Mouse (Mus musculus) lung, embryonic 16.5 days (tissue): ENCODE measurements at regions not wholly inside any gene's neighbourhood (a gene's known extent, or its start where the extent isn't known, plus 50 kb on each side); places are given as distances from the start of the nearest gene placed in this dataset.

ENCODE experiments used
- ATAC-seq: fragments of 200-750 bp; cut with Nextera tagmentation; 2 replicates; pipeline ENCODE4 v1.8.0; 2017; ENCODE audit warnings: low read depth, mild to moderate bottlenecking, moderate library complexity
- H3K27ac ChIP-seq: fragments of 300-500 bp; sonication (generic); 2 replicates; pipeline ENCODE4 v1.5.1; 2014; ENCODE audit warnings: mild to moderate bottlenecking, control low read depth, low read length
- H3K27me3 ChIP-seq: fragments of 300-500 bp; sonication (generic); 2 replicates; pipeline ENCODE4 v1.6.1; 2014; ENCODE audit warnings: low read depth, low read length, mixed read lengths; ENCODE audit not compliant: control insufficient read depth, insufficient read depth
- H3K36me3 ChIP-seq: fragments of 300-500 bp; sonication (generic); 2 replicates; pipeline ENCODE4 v1.6.1; 2014; ENCODE audit warnings: low read length; ENCODE audit not compliant: control insufficient read depth, insufficient read depth
- H3K4me1 ChIP-seq: fragments of 300-500 bp; sonication (generic); replicated peaks from 2 replicates; pipeline ENCODE4 v1.6.1; 2014; ENCODE audit warnings: low read length, mixed read lengths; ENCODE audit not compliant: control insufficient read depth, insufficient read depth
- H3K4me2 ChIP-seq: fragments of 300-500 bp; sonication (generic); 2 replicates; pipeline ENCODE4 v1.6.1; 2014; ENCODE audit warnings: low read depth, low read length, control low read depth
- H3K4me3 ChIP-seq: fragments of 300-500 bp; sonication (generic); 2 replicates; pipeline ENCODE4 v1.5.1; 2014; ENCODE audit warnings: mild to moderate bottlenecking, low read length, control low read depth
- H3K9ac ChIP-seq: fragments of 300-500 bp; sonication (generic); 2 replicates; pipeline ENCODE4 v1.6.1; 2014; ENCODE audit warnings: low read length, control low read depth
- H3K9me3 ChIP-seq: fragments of 300-500 bp; sonication (generic); 2 replicates; pipeline ENCODE4 v1.6.1; 2016; ENCODE audit warnings: low read length; ENCODE audit not compliant: control insufficient read depth
- WGBS: fragments of 180-500 bp; shearing (Covaris S2); extraction: QIAGEN DNeasy Blood & Tissue Kit; methylation state at CpG from one replicate; pipeline ENCODE4 v1.1.7; 2014; 5-methylcytosine and 5-hydroxymethylcytosine counted together

GRCm38 (mm10) chr12:27680459-27680858, 338.1 kb upstream of the Sox11 start:
- no peaks in the 10 kb centered on the region for H3K36me3 ChIP-seq

DNA sequence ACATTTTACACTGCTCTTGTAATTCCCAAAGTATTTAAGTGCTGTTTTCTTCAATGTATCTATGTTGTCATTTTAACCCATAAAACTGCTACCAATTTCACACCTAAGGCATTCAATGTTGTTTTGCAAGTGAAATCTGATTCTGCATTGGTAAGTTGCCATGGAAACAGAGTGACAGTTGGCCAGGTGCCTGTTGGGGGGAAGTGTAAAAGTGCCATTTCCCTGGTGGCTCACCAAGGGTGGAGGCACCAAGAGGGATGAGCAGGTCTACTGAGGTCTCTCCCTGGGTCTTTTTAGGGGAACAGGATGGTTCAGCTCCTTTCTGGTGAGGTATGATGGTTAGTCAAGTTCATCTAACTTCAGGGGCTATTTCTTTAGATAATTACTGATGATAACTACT, 331.0 kb upstream of the Sox11 start:
- Histone ChIP-seq H3K4me1 (no peaks in the 10 kb centered on the region), H3K9me3 (no peaks in the 10 kb centered on the region), H3K4me2 (no peak overlapping the region), H3K9ac (no peak overlapping the region), H3K27ac (no peak overlapping the region), H3K27me3 (no peaks in the 10 kb centered on the region), H3K4me3 (no peak overlapping the region), H3K36me3 (no peaks in the 10 kb centered on the region)
- no peak for ATAC-seq

More at GRCm38 (mm10) chr12:27680459-27680858, 338.1 kb upstream of the Sox11 start:
- Histone ChIP-seq H3K9me3 (no peaks in the 10 kb centered on the region), H3K4me1 (no peaks in the 10 kb centered on the region), H3K4me2 (no peak overlapping the region), H3K4me3 (no peak overlapping the region), H3K27me3 (no peaks in the 10 kb centered on the region), H3K9ac (no peak overlapping the region), H3K27ac (no peak overlapping the region)
- no peak for ATAC-seq

- ATAC-seq = no peak
- H3K27me3 ChIP-seq = no peaks in the 10 kb centered on the region
- no peak overlapping the region for H3K9ac ChIP-seq
- no peaks in the 10 kb centered on the region for H3K36me3 ChIP-seq
- 56% methylated on average over 9 of the region's 9 CpGs for WGBS
- no peak overlapping the region for H3K4me2 ChIP-seq
- no peaks in the 10 kb centered on the region for H3K9me3 ChIP-seq
- H3K4me3 ChIP-seq = no peak overlapping the region
- H3K27ac ChIP-seq = no peak overlapping the region
- H3K4me1 ChIP-seq = no peaks in the 10 kb centered on the region
These were observed 328.3 kb upstream of the Sox11 start for GRCm38 (mm10) chr12:27670650-27671084.

DNA sequence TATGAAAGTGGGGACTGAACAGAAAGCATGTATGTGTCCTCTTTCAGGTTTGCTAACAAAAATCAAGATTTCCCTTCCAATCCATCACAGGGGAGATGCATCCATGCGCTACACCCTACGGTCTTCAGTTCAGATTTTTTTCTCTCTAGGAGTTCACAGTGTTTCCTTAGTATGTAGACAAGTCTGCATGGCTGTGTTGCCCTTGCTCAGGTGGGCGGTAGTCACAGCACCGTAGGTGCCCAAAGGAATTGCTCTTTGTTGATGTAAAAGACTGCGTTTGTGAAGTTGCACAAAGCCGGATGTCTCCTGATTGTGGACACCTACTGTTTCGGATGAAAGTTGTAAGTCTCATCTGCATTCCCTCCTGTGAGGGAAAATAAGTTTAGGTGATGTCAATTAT, 327.8 kb upstream of the Sox11 start:
- Histone ChIP-seq H3K9me3 (no peaks in the 10 kb centered on the region), H3K27ac (no peak overlapping the region), H3K4me3 (no peak overlapping the region), H3K36me3 (no peaks in the 10 kb centered on the region), H3K4me1 (no peaks in the 10 kb centered on the region), H3K4me2 (no peak overlapping the region), H3K27me3 (no peaks in the 10 kb centered on the region), H3K9ac (no peak overlapping the region)
- 67% methylated on average over 7 of the region's 7 CpGs for WGBS
- no peak for ATAC-seq

- no peak for ATAC-seq
These were observed 327.2 kb upstream of the Sox11 start for GRCm38 (mm10) chr12:27669542-27669941.

DNA sequence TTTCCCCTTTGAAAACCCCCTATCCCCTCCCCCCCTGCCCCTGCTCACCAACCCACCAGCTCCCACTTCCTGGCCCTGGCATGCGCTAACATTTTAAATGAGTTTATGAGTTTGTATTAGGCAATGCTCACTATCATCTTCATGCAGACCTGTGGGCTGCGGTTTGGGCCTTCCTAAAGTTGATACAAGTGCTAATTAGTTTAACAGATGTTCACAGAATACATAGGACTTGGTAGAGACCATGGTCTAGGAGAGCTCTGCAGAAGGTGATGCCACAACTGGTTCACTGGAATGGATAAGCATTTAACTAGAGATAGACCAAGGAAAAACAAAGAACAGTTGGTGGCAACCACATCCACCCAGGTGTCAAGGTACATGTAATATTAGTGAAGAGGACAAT, 324.1 kb upstream of the Sox11 start:
- no peaks in the 10 kb centered on the region for H3K9me3 ChIP-seq
- no peak overlapping the region for H3K9ac ChIP-seq
- ATAC-seq = no peak
- 67% methylated on average over 2 of the region's 2 CpGs for WGBS
- H3K27me3 ChIP-seq = no peaks in the 10 kb centered on the region
- no peak overlapping the region for H3K4me3 ChIP-seq
- no peak overlapping the region for H3K4me2 ChIP-seq
- no peaks in the 10 kb centered on the region for H3K36me3 ChIP-seq
- no peak overlapping the region for H3K27ac ChIP-seq
- no peaks in the 10 kb centered on the region for H3K4me1 ChIP-seq

More at GRCm38 (mm10) chr12:27669542-27669941, 327.2 kb upstream of the Sox11 start:
- no peak overlapping the region for H3K9ac ChIP-seq
- no peaks in the 10 kb centered on the region for H3K4me1 ChIP-seq
- no peak overlapping the region for H3K4me3 ChIP-seq
- H3K27me3 ChIP-seq = no peaks in the 10 kb centered on the region
- H3K36me3 ChIP-seq = no peaks in the 10 kb centered on the region
- WGBS = 61% methylated on average over 6 of the region's 6 CpGs
- H3K27ac ChIP-seq = no peak overlapping the region
- H3K4me2 ChIP-seq = no peak overlapping the region
- no peaks in the 10 kb centered on the region for H3K9me3 ChIP-seq

GRCm38 (mm10) chr12:27663126-27663525, 320.8 kb upstream of the Sox11 start:
- Histone ChIP-seq H3K4me1 (no peaks in the 10 kb centered on the region), H3K27ac (no peak overlapping the region), H3K4me3 (no peak overlapping the region), H3K4me2 (no peak overlapping the region), H3K27me3 (no peaks in the 10 kb centered on the region), H3K9me3 (no peaks in the 10 kb centered on the region), H3K36me3 (no peaks in the 10 kb centered on the region), H3K9ac (no peak overlapping the region)
- WGBS = 90% methylated on average over 4 of the region's 4 CpGs
- ATAC-seq = no peak

DNA sequence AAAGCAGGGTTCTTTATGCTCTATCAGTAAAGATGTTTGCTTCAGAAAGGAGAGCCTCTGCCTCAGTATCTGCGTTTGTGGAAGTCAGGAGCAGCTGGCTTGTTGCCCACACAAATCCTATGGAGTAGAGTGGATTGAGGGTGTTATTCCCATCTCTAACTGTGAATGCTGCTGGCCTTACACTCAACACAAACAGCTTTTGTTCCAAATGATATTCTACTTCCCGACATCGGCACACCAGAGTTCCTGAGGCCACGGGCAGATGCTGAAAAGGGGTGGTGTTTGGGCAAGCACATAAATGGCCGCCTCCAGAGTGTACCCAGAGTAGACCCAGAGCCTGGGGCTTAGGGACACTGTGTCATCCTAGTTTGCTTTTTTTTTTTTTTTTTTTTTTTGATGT, 320.3 kb upstream of the Sox11 start:
- no peak for ATAC-seq
- H3K4me2 ChIP-seq = no peak overlapping the region
- H3K9ac ChIP-seq = no peak overlapping the region
- H3K27ac ChIP-seq = no peak overlapping the region
- H3K36me3 ChIP-seq = no peaks in the 10 kb centered on the region
- H3K4me3 ChIP-seq = no peak overlapping the region
- 83% methylated on average over 5 of the region's 5 CpGs for WGBS
- no peaks in the 10 kb centered on the region for H3K9me3 ChIP-seq
- H3K27me3 ChIP-seq = no peaks in the 10 kb centered on the region
- H3K4me1 ChIP-seq = no peaks in the 10 kb centered on the region

GRCm38 (mm10) chr12:27657536-27657935, 315.2 kb upstream of the Sox11 start:
- no peaks in the 10 kb centered on the region for H3K27me3 ChIP-seq
- no peak for ATAC-seq
- 75% methylated on average over 4 of the region's 4 CpGs for WGBS
- H3K4me2 ChIP-seq = no peak overlapping the region
- H3K4me1 ChIP-seq = no peaks in the 10 kb centered on the region
- H3K27ac ChIP-seq = no peak overlapping the region
- H3K4me3 ChIP-seq = no peak overlapping the region
- H3K9me3 ChIP-seq = no peaks in the 10 kb centered on the region
- no peak overlapping the region for H3K9ac ChIP-seq
- no peaks in the 10 kb centered on the region for H3K36me3 ChIP-seq

DNA sequence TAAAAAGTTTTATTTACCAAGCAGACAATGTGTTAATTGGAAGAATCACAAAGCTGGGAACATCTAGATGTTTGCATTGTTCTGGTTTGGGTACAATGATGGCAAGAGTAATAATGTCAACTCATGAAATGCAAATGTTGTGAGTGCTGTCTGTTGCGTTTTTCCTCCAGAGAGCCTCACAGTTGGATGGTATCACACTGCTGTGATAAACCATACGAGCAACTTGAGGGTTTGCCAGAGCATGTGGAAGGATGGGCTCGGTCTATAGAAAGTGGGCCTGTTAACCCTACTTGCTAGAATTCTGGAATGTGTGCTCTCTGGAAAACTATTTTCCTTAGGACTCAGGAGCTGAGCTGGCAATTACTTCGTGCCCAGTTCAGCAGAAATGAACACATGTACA, 311.2 kb upstream of the Sox11 start:
- WGBS = 66% methylated on average over 4 of the region's 4 CpGs
- no peaks in the 10 kb centered on the region for H3K4me1 ChIP-seq
- no peak for ATAC-seq

More for the DNA sequence above, 311.2 kb upstream of the Sox11 start:
- no peak overlapping the region for H3K4me3 ChIP-seq
- H3K27me3 ChIP-seq = no peaks in the 10 kb centered on the region
- no peak overlapping the region for H3K27ac ChIP-seq
- no peaks in the 10 kb centered on the region for H3K36me3 ChIP-seq
- H3K9me3 ChIP-seq = no peaks in the 10 kb centered on the region
- H3K9ac ChIP-seq = no peak overlapping the region
- no peak overlapping the region for H3K4me2 ChIP-seq
